Mouse (Mus musculus): ENCODE measurements around the gene Pou6f2. TPM values are rescaled to one million over a fixed set of nuclear protein-coding genes. Genes with fewer than 3 reads are reported as not detected.

The Pou6f2 gene
- polyA plus RNA-seq, 1 experiment from 2014 or later, result 0.26 TPM

DNA sequence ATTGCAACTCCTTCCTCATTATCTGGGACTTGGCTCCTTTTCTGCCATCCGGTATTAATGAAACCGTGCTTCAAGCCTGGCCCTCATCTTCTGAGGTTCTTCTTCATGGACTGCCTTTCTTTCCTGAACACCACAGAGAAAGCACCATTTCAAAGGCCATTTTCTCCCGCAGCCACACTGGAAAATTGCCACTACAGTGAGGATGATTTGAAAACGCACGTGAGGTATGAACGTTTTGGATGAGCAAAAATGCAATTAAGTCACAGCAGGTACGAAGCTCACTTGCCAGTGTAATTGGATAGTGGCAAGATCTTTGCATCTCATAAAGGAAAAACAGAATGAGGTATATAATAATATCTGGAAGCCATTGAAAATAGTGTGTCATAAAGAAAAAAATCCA is 110.0 kb downstream of the Pou6f2 start:
- H3K4me1 ChIP-seq (replicated peaks; ENCODE audit: control insufficient read depth, insufficient read depth, low read length), result no peaks in the 10 kb centered on the region
- H3K4me2 ChIP-seq (ENCODE audit: low read length), result no peak overlapping the region
- WGBS, result 78% methylated on average over 7 of the region's 7 CpGs
- ATAC-seq (replicated peaks; ENCODE audit: low FRiP score, low TSS enrichment, low read depth), result no peak
- no peak for DNase-seq (ENCODE audit: low spot score)
- no peaks in the 10 kb centered on the region for H3K9me3 ChIP-seq (ENCODE audit: control insufficient read depth, low read length)
- H3K27me3 ChIP-seq (replicated peaks; ENCODE audit: control insufficient read depth, insufficient read depth, low read length), result no peaks in the 10 kb centered on the region
- no peak overlapping the region for H3K27ac ChIP-seq (ENCODE audit: low read depth)
- no peaks in the 10 kb centered on the region for H3K36me3 ChIP-seq (ENCODE audit: control insufficient read depth, insufficient read depth, low read length)
- H3K9ac ChIP-seq (ENCODE audit: low read length), result no peak overlapping the region
- no peak overlapping the region for H3K4me3 ChIP-seq (ENCODE audit: low read depth, low read length)

DNA sequence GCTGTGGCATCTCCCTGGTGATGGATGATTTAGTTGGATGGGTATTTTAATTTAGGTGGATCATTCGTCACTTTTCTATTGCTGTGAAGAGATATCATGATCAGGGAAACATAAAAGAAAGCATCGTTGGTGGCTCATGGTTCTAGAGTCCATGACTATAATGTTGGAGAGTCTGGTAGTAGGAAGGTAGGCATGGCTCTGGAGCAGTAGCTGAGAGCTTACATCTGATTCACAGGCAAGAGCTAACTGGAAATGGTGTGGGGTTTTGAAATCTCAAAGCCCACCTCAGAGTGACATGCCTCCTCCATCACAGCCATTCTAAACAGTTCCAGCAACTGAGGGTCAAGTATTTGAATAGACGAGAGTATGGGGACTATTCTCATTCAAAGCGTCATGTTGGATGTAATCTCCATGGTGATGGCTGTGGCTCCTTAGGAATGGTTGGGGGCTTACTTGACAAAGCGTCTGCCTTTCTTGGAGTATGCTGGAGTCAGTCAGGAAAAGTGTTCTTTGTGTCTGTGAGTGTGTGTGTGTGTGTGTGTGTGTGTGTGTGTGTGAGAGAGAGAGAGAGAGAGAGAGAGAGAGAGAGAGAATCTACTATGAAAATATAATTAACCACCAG is 115.0 kb downstream of the Pou6f2 start:
- ATAC-seq (replicated peaks; ENCODE audit: low FRiP score, low TSS enrichment, low read depth), result no peak
- H3K27me3 ChIP-seq (replicated peaks; ENCODE audit: control insufficient read depth, insufficient read depth, low read length), result no peaks in the 10 kb centered on the region
- no peak overlapping the region for H3K27ac ChIP-seq (ENCODE audit: low read depth)
- H3K4me3 ChIP-seq (ENCODE audit: low read depth, low read length), result no peak overlapping the region
- no peaks in the 10 kb centered on the region for H3K9me3 ChIP-seq (ENCODE audit: control insufficient read depth, low read length)
- DNase-seq (ENCODE audit: low spot score), result no peak
- H3K36me3 ChIP-seq (ENCODE audit: control insufficient read depth, insufficient read depth, low read length), result no peaks in the 10 kb centered on the region
- H3K4me1 ChIP-seq (replicated peaks; ENCODE audit: control insufficient read depth, insufficient read depth, low read length), result no peaks in the 10 kb centered on the region
- no peak overlapping the region for H3K9ac ChIP-seq (ENCODE audit: low read length)
- 78% methylated on average over 5 of the region's 5 CpGs for WGBS
- no peak overlapping the region for H3K4me2 ChIP-seq (ENCODE audit: low read length)

DNA sequence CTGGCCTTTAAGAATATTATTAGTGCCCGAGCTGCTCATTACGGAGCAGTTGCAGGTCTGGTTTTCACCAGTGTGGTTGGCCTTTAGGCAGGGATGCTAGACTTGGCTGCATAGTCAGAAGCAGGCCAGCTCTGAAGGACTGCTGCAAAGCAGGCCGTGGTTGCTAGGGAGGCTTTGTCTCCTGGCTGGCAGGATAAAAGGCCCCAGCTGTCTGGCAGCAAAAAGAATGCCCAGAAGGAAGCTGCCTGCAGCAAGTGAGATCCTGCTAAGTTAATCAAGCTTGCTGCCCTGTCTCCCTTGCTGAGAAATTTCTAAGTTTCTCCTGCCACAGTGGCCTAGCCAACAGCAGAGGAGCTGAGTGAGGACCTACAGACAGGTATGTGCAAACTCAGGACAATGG is 116.4 kb downstream of the Pou6f2 start:
- 51% methylated on average over 3 of the region's 3 CpGs for WGBS
- no peak for DNase-seq (ENCODE audit: low spot score)

DNA sequence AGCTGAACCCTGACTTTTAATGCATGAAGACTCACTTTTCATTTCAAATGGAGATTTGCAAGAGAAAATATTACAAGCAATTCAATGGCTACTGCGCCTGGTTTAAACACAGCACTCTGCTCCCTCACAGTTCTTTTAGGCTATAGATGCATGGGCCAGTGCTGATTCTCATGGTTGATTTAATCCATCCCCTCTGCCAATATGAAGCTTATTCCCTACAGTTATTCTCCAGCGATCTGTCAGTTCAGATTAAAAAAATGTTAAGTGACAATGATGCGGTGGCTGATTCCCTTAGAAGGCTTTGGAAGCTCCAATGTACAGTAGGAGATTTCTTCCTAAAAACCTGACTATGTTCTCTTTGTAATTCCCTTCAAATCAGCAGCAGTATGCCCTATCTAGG is 144.4 kb downstream of the Pou6f2 start:
- no peak overlapping the region for H3K4me3 ChIP-seq (ENCODE audit: low read depth, low read length)
- WGBS, result 92% methylated on average over 3 of the region's 3 CpGs
- H3K4me2 ChIP-seq (ENCODE audit: low read length), result no peak overlapping the region
- H3K4me1 ChIP-seq (replicated peaks; ENCODE audit: control insufficient read depth, insufficient read depth, low read length), result no peaks in the 10 kb centered on the region
- no peak overlapping the region for H3K9ac ChIP-seq (ENCODE audit: low read length)
- H3K27ac ChIP-seq (ENCODE audit: low read depth), result no peak overlapping the region
- H3K36me3 ChIP-seq (ENCODE audit: control insufficient read depth, insufficient read depth, low read length), result no peaks in the 10 kb centered on the region
- ATAC-seq (replicated peaks; ENCODE audit: low FRiP score, low TSS enrichment, low read depth), result no peak
- no peak for DNase-seq (ENCODE audit: low spot score)
- no peaks in the 10 kb centered on the region for H3K27me3 ChIP-seq (replicated peaks; ENCODE audit: control insufficient read depth, insufficient read depth, low read length)
- H3K9me3 ChIP-seq (ENCODE audit: control insufficient read depth, low read length), result no peaks in the 10 kb centered on the region

More for the DNA sequence above, 116.4 kb downstream of the Pou6f2 start:
- Histone ChIP-seq H3K36me3 (ENCODE audit: control insufficient read depth, insufficient read depth, low read length) (no peaks in the 10 kb centered on the region), H3K27ac (ENCODE audit: low read depth) (no peak overlapping the region), H3K4me3 (ENCODE audit: low read depth, low read length) (no peak overlapping the region), H3K4me2 (ENCODE audit: low read length) (no peak overlapping the region), H3K9me3 (ENCODE audit: control insufficient read depth, low read length) (no peaks in the 10 kb centered on the region), H3K9ac (ENCODE audit: low read length) (no peak overlapping the region), H3K27me3 (replicated peaks; ENCODE audit: control insufficient read depth, insufficient read depth, low read length) (no peaks in the 10 kb centered on the region), H3K4me1 (replicated peaks; ENCODE audit: control insufficient read depth, insufficient read depth, low read length) (no peaks in the 10 kb centered on the region)
- no peak for ATAC-seq (replicated peaks; ENCODE audit: low FRiP score, low TSS enrichment, low read depth)

DNA sequence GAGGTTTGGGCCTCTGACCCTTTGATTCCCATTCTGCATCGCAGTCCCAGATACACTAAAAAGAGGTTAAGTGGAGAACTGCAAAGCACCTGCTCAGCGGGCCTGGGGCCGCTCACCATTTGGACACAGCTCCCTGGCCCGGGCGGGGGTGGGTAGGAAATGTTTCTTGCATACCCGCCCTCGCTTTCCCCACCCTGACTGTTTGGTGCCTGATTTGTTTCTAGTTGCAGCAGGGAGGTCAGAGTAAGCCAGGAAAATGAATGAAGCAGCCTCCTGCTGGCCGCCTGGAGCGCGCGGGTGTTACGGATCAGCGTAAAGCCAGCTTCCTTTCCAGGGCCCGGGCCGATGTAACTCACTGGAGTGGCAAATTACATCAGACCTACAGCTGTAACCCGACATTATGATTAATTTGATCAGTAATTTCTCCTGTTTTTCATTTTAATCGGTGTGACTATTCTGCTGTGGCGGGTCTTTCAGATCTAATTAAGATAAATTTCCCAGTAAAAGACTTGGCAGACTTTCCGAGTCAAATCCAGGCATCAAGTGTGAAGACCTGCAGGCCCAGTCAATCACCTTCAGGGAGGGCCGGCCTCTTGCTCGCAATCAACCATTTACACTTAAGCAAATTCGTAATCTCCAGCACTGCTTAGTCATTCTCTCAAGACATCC is 178.8 kb downstream of the Pou6f2 start:
- peak; percentile 65 for DNase-seq (ENCODE audit: low spot score)
- Histone ChIP-seq H3K27ac (ENCODE audit: low read depth) (no peak overlapping the region), H3K4me1 (replicated peaks; ENCODE audit: control insufficient read depth, insufficient read depth, low read length) (peaks cover 3% of the 10 kb centered on the region; the same call in 1 of the 2 replicates), H3K4me3 (ENCODE audit: low read depth, low read length) (no peak overlapping the region), H3K27me3 (replicated peaks; ENCODE audit: control insufficient read depth, insufficient read depth, low read length) (no peaks in the 10 kb centered on the region), H3K9ac (ENCODE audit: low read length) (no peak overlapping the region), H3K9me3 (ENCODE audit: control insufficient read depth, low read length) (no peaks in the 10 kb centered on the region), H3K4me2 (ENCODE audit: low read length) (peak overlapping the region; percentile 25; the same call in 1 of the 2 replicates), H3K36me3 (ENCODE audit: control insufficient read depth, insufficient read depth, low read length) (no peaks in the 10 kb centered on the region)
- no peak; the same call in 1 of the 2 replicates for ATAC-seq (replicated peaks; ENCODE audit: low FRiP score, low TSS enrichment, low read depth)
- 11% methylated on average over 22 of the region's 22 CpGs for WGBS

DNA sequence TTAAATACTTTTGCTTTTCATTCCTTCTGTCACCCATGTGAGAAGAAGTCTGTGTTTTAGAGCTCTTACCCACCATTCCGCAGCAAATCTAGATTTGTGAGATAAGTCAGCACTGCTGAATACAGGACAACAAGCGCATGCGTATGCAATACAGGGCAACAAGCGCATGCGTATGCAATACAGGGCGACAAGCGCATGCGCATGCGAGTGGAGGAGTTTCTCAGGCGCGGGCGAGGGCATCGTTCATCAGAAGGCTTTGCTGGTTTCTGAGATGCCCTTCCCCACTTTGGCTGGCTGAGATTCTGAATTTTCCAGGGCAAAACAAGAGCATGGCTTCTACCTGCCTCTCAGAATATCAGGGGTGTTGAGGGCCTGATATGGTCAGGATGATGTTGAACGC is 186.2 kb downstream of the Pou6f2 start:
- WGBS, result 93% methylated on average over 14 of the region's 14 CpGs
- no peak overlapping the region for H3K27ac ChIP-seq (ENCODE audit: low read depth)
- no peaks in the 10 kb centered on the region for H3K36me3 ChIP-seq (ENCODE audit: control insufficient read depth, insufficient read depth, low read length)
- no peak overlapping the region for H3K4me3 ChIP-seq (ENCODE audit: low read depth, low read length)
- ATAC-seq (replicated peaks; ENCODE audit: low FRiP score, low TSS enrichment, low read depth), result no peak
- no peak for DNase-seq (ENCODE audit: low spot score)
- no peak overlapping the region for H3K4me2 ChIP-seq (ENCODE audit: low read length)
- H3K9ac ChIP-seq (ENCODE audit: low read length), result no peak overlapping the region
- H3K27me3 ChIP-seq (replicated peaks; ENCODE audit: control insufficient read depth, insufficient read depth, low read length), result no peaks in the 10 kb centered on the region
- H3K4me1 ChIP-seq (replicated peaks; ENCODE audit: control insufficient read depth, insufficient read depth, low read length), result no peaks in the 10 kb centered on the region
- no peaks in the 10 kb centered on the region for H3K9me3 ChIP-seq (ENCODE audit: control insufficient read depth, low read length)

DNA sequence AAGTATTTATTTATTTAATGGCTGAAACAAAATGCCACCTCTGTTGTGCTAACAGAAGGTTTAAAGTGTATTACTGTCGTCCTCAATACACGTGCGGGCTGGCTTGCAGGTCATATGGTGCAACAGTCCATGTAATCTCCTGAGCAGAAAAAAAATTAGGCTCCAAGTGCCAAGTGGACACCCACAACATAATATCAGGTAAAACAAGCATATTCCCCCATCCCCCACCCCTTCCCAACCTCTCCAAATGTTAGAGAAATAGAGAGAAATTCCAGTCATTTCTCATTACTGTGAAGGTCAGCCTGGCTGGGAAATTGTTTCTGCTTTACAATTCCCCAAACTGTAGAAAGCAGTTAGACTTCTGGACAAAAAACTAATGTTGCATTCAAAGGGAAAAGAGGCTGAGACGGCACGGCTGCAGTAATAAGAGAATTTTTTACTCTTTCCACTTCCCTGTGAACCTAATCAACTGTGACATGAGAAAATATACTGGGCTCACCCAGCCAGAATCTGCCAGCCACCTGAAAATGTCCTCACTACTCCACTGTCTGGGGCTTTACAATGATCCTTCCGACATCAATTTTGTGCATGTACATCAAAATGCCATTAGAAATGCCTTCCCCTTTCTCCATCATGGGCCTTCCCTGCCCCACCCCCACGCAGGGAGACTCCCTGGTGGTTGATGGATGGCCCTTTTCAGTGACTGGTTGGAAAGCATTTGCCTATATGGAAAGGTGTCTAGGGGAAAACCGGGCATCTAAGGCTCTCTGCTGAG is 192.8 kb downstream of the Pou6f2 start:
- Histone ChIP-seq H3K4me3 (ENCODE audit: low read depth, low read length) (no peak overlapping the region), H3K27ac (ENCODE audit: low read depth) (no peak overlapping the region), H3K4me2 (ENCODE audit: low read length) (no peak overlapping the region), H3K9ac (ENCODE audit: low read length) (no peak overlapping the region), H3K36me3 (ENCODE audit: control insufficient read depth, insufficient read depth, low read length) (no peaks in the 10 kb centered on the region), H3K4me1 (replicated peaks; ENCODE audit: control insufficient read depth, insufficient read depth, low read length) (no peaks in the 10 kb centered on the region), H3K9me3 (ENCODE audit: control insufficient read depth, low read length) (no peaks in the 10 kb centered on the region), H3K27me3 (replicated peaks; ENCODE audit: control insufficient read depth, insufficient read depth, low read length) (no peaks in the 10 kb centered on the region)
- WGBS, result 62% methylated on average over 8 of the region's 8 CpGs
- no peak for ATAC-seq (replicated peaks; ENCODE audit: low FRiP score, low TSS enrichment, low read depth)
- DNase-seq (ENCODE audit: low spot score), result no peak

DNA sequence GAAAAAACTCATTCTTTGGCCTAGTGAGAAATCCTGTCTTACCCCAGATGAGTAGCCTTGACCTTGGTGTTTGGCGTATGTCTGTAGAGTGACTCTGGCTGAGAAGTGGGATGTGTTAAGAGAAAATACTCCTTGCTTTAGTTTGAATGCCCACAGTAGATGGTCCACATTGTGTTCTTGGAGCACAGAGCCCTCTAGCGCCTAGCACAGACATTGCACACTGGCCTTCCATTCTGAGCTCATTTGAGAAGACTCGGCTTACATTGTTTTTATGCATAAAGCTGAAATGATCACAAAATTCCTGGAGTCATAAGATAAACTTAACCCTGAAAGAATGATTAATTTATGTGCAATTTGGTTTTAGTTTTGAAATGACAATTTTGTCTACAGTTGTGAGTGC is 223.5 kb downstream of the Pou6f2 start:
- 54% methylated on average over 3 of the region's 3 CpGs for WGBS
- DNase-seq (ENCODE audit: low spot score) (peak; percentile 55), ATAC-seq (replicated peaks; ENCODE audit: low FRiP score, low TSS enrichment, low read depth) (no peak)
- H3K9ac ChIP-seq (ENCODE audit: low read length), result no peak overlapping the region
- H3K36me3 ChIP-seq (ENCODE audit: control insufficient read depth, insufficient read depth, low read length), result no peaks in the 10 kb centered on the region
- H3K27me3 ChIP-seq (replicated peaks; ENCODE audit: control insufficient read depth, insufficient read depth, low read length), result no peaks in the 10 kb centered on the region
- no peak overlapping the region for H3K4me3 ChIP-seq (ENCODE audit: low read depth, low read length)
- H3K27ac ChIP-seq (ENCODE audit: low read depth), result no peak overlapping the region
- H3K4me1 ChIP-seq (replicated peaks; ENCODE audit: control insufficient read depth, insufficient read depth, low read length), result no peaks in the 10 kb centered on the region
- H3K4me2 ChIP-seq (ENCODE audit: low read length), result no peak overlapping the region
- no peaks in the 10 kb centered on the region for H3K9me3 ChIP-seq (ENCODE audit: control insufficient read depth, low read length)

Data from intestine, embryonic 14.5 days (tissue).